Mouse (Mus musculus): ENCODE data around the gene Ache. TPM values are rescaled to one million over a fixed set of nuclear protein-coding genes. Genes with fewer than 3 reads are reported as not detected.
A peak's percentile ranks its signal among the peaks of the same experiment; 100 is the strongest.

Ache gene
- total RNA-seq, 2 experiments from 2014 or later: 63.8 to 67.6 TPM

- DNase-seq (ENCODE audit: extremely low spot score in 1 of 2, low spot score in 1 of 2): no peak
Measured at GRCm38 (mm10) chr5:137295296-137295695, 8.0 kb downstream of the Ache start.

- no peak for DNase-seq (ENCODE audit: extremely low spot score in 1 of 2, low spot score in 1 of 2)
Measured at GRCm38 (mm10) chr5:137295712-137296111, 8.4 kb downstream of the Ache start.

- DNase-seq (ENCODE audit: extremely low spot score in 1 of 2, low spot score in 1 of 2): no peak
Measured at GRCm38 (mm10) chr5:137297126-137297525, 9.8 kb downstream of the Ache start.

- no peak for DNase-seq (ENCODE audit: extremely low spot score in 1 of 2, low spot score in 1 of 2)
Measured at GRCm38 (mm10) chr5:137299240-137299639, 11.9 kb downstream of the Ache start.

GRCm38 (mm10) chr5:137301253-137301652, 13.9 kb downstream of the Ache start:
- no peak for DNase-seq (ENCODE audit: extremely low spot score in 1 of 2, low spot score in 1 of 2)

- DNase-seq (ENCODE audit: extremely low spot score in 1 of 2, low spot score in 1 of 2): no peak
Measured at GRCm38 (mm10) chr5:137303609-137304008, 16.3 kb downstream of the Ache start.

- no peak for DNase-seq (ENCODE audit: extremely low spot score in 1 of 2, low spot score in 1 of 2)
Measured at GRCm38 (mm10) chr5:137304165-137304564, 16.8 kb downstream of the Ache start.

- no peak for DNase-seq (ENCODE audit: extremely low spot score in 1 of 2, low spot score in 1 of 2)
Measured at GRCm38 (mm10) chr5:137304816-137305215, 17.5 kb downstream of the Ache start.

GRCm38 (mm10) chr5:137305822-137306221, 18.5 kb downstream of the Ache start:
- DNase-seq (ENCODE audit: extremely low spot score in 1 of 2, low spot score in 1 of 2): no peak

GRCm38 (mm10) chr5:137306439-137307005, 19.2 kb downstream of the Ache start:
- DNase-seq (ENCODE audit: extremely low spot score in 1 of 2, low spot score in 1 of 2): no peak

- peak; percentile 80 to 83 for DNase-seq (ENCODE audit: extremely low spot score in 1 of 2, low spot score in 1 of 2)
Measured at GRCm38 (mm10) chr5:137307071-137307912, 20.0 kb downstream of the Ache start, which contains the start of gene Srrt. TSS of gene Srrt (minus strand) at chr5:137307674.

GRCm38 (mm10) chr5:137308356-137308755, 21.0 kb downstream of the Ache start:
- no peak for DNase-seq (ENCODE audit: extremely low spot score in 1 of 2, low spot score in 1 of 2)

GRCm38 (mm10) chr5:137313466-137314192, 26.3 kb downstream of the Ache start:
- no peak for DNase-seq (ENCODE audit: extremely low spot score in 1 of 2, low spot score in 1 of 2)

- peak; percentile 47 to 56 for DNase-seq (ENCODE audit: extremely low spot score in 1 of 2, low spot score in 1 of 2)
Measured at GRCm38 (mm10) chr5:137314193-137315083, 27.1 kb downstream of the Ache start, which contains the start of gene Trip6. TSS of gene Trip6 (minus strand) at chr5:137314404.

GRCm38 (mm10) chr5:137315084-137315903, 28.0 kb downstream of the Ache start:
- DNase-seq (ENCODE audit: extremely low spot score in 1 of 2, low spot score in 1 of 2): no peak

GRCm38 (mm10) chr5:137317361-137317760, 30.0 kb downstream of the Ache start:
- no peak for DNase-seq (ENCODE audit: extremely low spot score in 1 of 2, low spot score in 1 of 2)

GRCm38 (mm10) chr5:137318570-137318969, 31.3 kb downstream of the Ache start:
- no peak for DNase-seq (ENCODE audit: extremely low spot score in 1 of 2, low spot score in 1 of 2)

- no peak for DNase-seq (ENCODE audit: extremely low spot score in 1 of 2, low spot score in 1 of 2)
Measured at GRCm38 (mm10) chr5:137320996-137321395, 33.7 kb downstream of the Ache start.

- DNase-seq (ENCODE audit: extremely low spot score in 1 of 2, low spot score in 1 of 2): no peak
Measured at GRCm38 (mm10) chr5:137330910-137331309, 43.6 kb downstream of the Ache start.
